Mouse (Mus musculus): Measurements from ENCODE around the gene Sycp3. TPM values are rescaled to one million over a fixed set of nuclear protein-coding genes. Genes with fewer than 3 reads are reported as not detected.
"Not testable (repeated sequence)": the region's sequence is repeated elsewhere in the genome, so short reads cannot be mapped to it uniquely, and the experiment has no call there.

The Sycp3 gene
- total RNA-seq (2022) = 1 to 10 TPM; 1.2 to 3.2 (median 1.7) TPM

GRCm38 (mm10) chr10:88459502-88459992 is at the start of gene Sycp3:
Gene Sycp3, plus strand, starts transcription at chr10:88459569.
- DNase-seq = no peak

DNA sequence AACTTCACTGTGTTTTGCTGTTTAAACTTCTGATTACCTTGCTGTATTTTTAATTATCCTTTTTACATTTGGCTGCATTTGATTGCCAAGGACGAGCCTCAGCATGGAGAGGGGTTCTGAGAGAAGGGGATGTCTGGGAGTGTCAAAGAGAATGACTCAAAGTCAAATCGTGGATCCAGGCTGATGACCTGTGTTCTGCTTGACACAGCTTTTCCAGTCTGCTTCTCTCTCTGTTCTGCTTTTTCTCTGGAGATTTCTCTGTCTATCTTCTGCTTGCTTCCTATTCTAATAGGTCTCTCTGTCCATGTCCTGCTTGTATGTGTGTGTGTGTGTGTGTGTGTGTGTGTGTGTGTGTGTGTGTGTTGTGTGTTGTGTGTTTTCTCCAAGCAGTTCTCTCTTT is 49.6 kb upstream of the Sycp3 start:
- no peak for DNase-seq

GRCm38 (mm10) chr10:88412290-88412995 is 46.9 kb upstream of the Sycp3 start:
- no peak for DNase-seq

GRCm38 (mm10) chr10:88417686-88418085 is 41.7 kb upstream of the Sycp3 start:
- DNase-seq = no peak

GRCm38 (mm10) chr10:88420141-88420541 is 39.2 kb upstream of the Sycp3 start:
- no peak for DNase-seq

- DNase-seq = no peak
Observed at GRCm38 (mm10) chr10:88420655-88421435, 38.5 kb upstream of the Sycp3 start.

GRCm38 (mm10) chr10:88426158-88426816 is 33.1 kb upstream of the Sycp3 start:
- DNase-seq = peak; percentile 21

DNA sequence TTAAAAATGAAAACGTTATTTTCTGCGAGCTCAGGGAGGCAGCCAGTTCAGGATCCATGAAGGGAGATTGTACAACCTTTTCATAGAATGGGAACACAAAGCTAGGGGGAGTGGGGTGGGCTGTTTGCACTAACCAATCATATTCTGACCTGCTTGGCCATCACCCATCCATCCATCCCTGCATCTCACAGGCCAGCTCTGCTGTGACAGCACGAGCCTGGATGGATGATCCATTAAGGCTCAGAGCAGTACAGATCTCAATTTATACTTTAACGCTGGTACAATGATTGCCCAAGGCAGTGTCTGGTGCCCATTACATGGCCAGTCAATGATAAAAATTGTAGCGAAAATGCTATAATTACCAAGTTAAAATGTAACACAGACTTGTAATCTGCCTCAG is 32.5 kb upstream of the Sycp3 start:
- no peak for DNase-seq

GRCm38 (mm10) chr10:88427998-88428397 is 31.4 kb upstream of the Sycp3 start:
- DNase-seq = no peak

DNA sequence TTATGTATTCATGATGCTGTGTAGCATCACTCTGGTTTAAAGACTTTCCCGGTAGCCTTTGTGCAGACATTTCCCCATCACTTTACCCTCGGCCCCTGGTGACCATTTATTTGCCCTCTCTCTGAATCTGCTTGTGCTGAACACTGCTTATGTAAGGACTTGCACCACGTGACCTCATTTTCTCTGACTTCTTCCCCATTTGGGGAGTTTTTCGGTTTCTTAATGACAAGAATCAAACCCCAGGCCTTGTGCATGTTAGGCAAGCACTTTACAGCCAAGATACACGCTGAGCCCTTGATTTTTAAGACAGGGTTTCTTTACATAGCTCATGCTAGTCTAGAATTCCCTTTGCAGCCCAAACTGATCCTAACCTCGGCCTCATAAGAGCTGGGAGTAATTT is 18.1 kb upstream of the Sycp3 start:
- no peak for DNase-seq

GRCm38 (mm10) chr10:88451221-88451620 is 8.1 kb upstream of the Sycp3 start:
- no peak for DNase-seq

DNA sequence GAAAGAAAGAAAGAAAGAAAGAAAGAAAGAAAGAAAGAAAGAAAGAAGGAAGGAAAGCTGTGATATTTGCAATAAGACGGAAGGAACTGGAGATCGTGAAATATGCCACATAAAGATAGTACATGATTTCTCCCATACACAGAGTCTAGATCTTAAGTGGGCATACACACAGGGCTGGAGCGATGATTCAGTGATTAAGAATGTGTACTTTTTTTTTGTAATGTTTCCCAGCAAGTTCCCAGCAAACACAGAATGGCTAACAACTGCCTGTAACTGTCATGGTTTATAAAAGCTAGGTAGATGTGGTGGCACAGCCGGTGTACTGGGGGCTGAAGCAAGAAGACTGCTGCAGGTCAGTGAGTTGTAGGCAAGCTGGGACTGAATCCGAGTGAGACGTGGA is 7.4 kb upstream of the Sycp3 start:
- DNase-seq = no peak

- DNase-seq = no peak
Observed at GRCm38 (mm10) chr10:88457816-88458215, 1.6 kb upstream of the Sycp3 start.

DNA sequence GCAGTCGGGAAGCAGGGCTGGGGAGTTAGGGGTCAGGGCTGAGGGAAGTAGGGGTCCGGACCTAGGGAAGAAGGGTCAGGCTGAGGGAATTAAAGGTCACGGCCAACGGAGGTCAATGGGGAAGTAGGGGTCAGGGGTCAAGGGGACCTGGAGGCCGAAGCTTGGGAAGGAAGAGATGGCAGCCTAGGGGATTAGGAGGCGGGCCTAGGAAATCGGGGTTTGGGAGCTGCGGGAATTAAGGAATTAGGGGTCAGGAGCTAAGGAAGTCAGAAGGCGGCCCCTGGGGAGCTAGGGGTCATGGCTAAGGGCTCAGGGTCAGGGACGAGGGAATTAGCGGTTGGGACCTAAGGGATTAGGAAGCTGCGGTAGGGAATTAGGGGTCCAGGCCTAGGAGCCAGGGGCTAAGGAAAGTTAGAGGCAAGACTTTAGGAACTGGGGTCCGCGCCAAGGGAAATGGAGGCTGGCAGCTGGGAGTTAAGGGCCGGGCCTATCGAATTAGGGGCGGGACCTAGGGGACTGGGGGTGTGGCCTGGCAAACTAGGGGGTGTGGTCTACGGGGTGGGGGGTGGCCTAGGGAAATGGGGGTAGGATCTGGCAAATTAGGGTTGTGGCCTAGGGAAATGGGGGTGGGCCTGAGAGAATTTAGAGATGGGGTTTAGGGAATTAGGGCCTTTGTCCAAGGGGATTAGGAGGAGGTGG is 902 bp downstream of the Sycp3 start:
- no peak for DNase-seq

DNA sequence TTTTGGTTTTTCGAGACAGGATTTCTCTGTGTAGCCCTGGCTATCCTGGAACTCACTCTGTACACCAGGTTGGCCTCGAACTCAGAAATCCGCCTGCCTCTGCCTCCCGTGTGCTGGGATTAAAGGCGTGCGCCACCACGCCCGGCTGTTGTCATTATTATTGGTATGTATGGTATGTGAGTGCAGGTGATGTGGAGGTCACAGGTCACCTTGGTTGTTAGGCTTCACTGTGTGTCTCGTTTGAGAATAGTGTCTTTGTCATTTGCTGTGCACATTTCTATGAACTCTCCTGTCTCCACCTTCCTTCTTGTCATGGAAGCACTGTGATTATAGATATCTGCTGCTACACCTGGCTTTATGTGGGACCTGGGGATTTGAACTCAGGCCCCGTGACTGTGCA is 23.5 kb downstream of the Sycp3 start:
- DNase-seq = not testable (repeated sequence)

DNA sequence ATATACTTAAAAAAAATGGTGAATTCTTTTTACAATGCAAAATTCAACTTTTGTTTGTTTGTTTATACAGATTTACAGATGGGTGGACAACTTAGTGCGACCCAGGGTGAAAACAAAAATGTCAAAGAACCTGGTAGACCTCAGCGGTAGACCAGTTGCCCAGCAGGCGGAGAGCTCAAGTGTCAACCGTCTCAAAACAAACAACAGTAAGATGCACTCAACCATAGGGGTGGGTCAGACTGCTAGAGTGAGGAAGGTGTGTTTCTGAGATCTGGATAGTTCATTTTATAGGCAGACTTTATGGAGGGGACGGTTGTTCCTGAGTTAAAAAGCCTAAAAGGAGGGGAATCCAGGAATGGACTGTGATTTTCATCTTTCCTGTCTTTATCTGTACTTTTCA is 29.3 kb downstream of the Sycp3 start:
- no peak for DNase-seq

DNA sequence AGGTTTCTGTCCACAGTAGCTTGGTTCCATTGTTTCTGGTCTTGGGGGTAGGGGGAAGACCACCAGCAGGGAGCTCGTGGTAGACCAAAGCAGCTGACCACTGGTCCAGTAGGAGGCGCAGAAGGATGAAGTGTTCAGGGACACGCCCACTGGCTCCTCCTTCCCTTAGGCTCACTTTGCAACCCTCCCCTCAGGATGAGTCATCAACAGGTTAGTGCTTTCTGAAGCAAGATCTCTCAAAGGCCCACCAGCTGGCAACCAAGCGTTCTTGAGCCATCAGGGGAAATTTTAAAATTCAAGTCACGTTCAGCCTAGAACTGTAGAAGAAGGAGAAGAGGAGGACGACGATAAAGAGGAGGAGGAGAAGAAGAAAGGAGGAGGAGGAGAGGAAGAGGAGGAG is 32.3 kb downstream of the Sycp3 start:
- DNase-seq = no peak

DNA sequence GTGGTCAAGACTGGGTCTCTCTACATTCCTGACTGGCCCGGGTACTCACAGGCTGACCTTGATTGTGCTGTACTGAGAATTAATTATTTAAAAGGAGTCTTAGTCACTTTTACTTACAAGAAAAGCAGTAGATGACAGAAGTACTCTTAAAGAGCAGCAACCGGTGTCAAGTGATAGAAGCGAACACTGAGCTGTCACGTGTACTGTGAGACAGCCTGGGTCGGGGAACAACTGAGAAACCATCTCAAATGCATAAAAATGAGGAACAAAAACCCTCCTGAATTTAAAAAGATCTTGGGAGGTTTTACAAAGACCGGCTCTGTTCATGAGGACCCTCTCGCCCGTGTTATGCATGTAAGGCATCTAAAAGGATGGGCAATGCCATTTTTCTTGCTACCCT is 33.3 kb downstream of the Sycp3 start:
- DNase-seq = no peak

GRCm38 (mm10) chr10:88494959-88495587 is 35.7 kb downstream of the Sycp3 start:
- no peak for DNase-seq

DNA sequence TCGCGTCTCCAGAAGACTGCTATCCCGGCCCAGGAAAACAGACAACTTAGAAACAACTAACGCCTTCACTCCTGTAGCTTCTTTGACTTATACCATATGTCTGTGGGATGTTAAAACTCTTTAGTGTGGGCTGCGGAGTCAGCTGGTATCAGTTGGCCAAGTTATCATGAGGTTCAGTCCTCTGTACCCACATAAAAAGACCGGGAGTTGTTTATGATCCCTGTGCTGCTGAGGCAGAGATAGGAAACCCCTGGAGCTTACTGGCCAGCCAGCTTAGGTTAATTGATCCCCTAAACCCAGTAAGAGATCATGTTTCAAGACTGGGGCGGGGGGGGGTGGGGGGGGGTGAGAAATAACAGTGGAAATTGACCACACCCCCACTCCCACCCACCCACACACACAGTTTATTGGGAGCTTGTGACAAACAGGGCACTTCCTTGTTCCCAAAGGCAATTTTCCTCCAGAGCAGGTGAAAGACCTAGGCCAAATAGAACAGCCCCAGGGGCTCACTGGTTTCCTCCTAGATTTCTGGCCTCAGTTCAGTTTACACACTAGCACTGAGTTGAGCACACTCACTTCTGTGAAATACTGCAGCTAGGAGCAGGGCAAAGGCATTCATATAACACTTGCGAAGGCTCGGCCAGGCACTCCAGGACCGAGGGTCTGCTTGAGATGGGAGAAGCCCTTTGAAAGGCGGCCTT is 37.6 kb downstream of the Sycp3 start:
- no peak for DNase-seq

DNA sequence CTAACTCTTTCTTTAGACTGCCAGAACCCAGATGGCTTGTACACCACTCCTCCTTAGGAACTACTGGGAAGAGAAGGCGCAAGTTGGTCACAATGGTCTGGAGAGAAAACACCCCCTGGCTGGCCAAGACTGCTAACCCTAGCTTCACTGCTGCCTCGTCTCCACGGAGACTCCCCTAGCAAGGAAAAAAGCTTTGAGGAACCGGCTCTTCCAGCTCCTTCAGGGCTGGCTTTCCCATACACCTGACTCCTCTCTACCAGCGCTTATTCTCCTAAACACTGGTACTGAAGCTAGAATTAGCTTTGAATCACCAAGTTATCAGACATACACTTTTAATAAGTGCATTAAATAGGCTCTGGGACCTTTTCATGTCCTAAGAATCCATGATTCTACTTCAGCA is 40.6 kb downstream of the Sycp3 start:
- no peak for DNase-seq

DNA sequence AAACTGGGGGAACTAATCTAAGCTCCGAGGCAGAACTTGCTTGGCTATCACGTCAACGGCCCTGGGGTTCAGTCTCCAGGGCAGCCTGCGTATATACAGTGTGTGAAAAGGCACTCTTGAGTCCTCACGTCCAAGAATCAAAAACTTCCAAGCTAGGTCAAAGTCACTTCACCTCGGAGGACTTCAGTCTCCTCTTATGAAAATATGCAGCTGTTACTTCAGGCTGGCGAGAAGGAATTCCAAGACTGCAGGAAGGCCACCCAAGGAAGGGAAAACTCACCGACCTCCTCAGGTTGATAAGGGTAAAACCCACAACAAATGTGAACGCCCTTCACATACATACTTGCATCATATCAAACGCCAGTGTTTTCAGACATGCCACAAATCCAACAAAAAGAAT is 42.0 kb downstream of the Sycp3 start:
- no peak for DNase-seq
